Mouse (Mus musculus) stomach, embryonic 16.5 days (tissue): ENCODE measurements around the gene Sgip1. TPM values are rescaled to one million over a fixed set of nuclear protein-coding genes. Genes with fewer than 3 reads are reported as not detected.

Experiments
- ATAC-seq: fragments of 200-750 bp; cut with Nextera tagmentation; 2 replicates; pipeline ENCODE4 v1.8.0; 2017; ENCODE audit warnings: moderate number of reproducible peaks, moderate TSS enrichment; ENCODE audit not compliant: insufficient read depth, low FRiP score
- H3K27ac ChIP-seq: fragments of 300-500 bp; sonication (generic); 2 replicates; pipeline ENCODE4 v1.5.1; 2014; ENCODE audit warnings: low read length
- H3K27me3 ChIP-seq: fragments of 300-500 bp; sonication (generic); 2 replicates; pipeline ENCODE4 v1.6.1; 2014; ENCODE audit warnings: low read length, control low read depth, mixed read lengths; ENCODE audit not compliant: control insufficient read depth, insufficient read depth
- H3K36me3 ChIP-seq: fragments of 300-500 bp; sonication (generic); 2 replicates; pipeline ENCODE4 v1.6.1; 2014; ENCODE audit warnings: low read length; ENCODE audit not compliant: control insufficient read depth, insufficient read depth
- H3K4me1 ChIP-seq: fragments of 300-500 bp; sonication (generic); 2 replicates; pipeline ENCODE4 v1.6.1; 2014; ENCODE audit warnings: low read length, control low read depth, mixed read lengths; ENCODE audit not compliant: control insufficient read depth, insufficient read depth
- H3K4me2 ChIP-seq: fragments of 300-500 bp; sonication (generic); 2 replicates; pipeline ENCODE4 v1.6.1; 2014; ENCODE audit warnings: low read depth, low read length, mixed read lengths
- H3K4me3 ChIP-seq: fragments of 300-500 bp; sonication (generic); replicated peaks from 2 replicates; pipeline ENCODE4 v1.5.1; 2014; ENCODE audit warnings: mild to moderate bottlenecking, low read length
- H3K9ac ChIP-seq: fragments of 300-500 bp; sonication (generic); 2 replicates; pipeline ENCODE4 v1.6.1; 2014; ENCODE audit warnings: low read length
- H3K9me3 ChIP-seq: fragments of 300-500 bp; sonication (generic); replicated peaks from 2 replicates; pipeline ENCODE4 v1.6.1; 2016; ENCODE audit warnings: low read length, control low read depth; ENCODE audit not compliant: control insufficient read depth
- WGBS: fragments of 180-500 bp; shearing (Covaris S2); extraction: QIAGEN DNeasy Blood & Tissue Kit; methylation state at CpG from one replicate; pipeline ENCODE4 v1.1.7; 2014; 5-methylcytosine and 5-hydroxymethylcytosine counted together
- polyA plus RNA-seq: library from polyadenylated mRNA; unstranded; fragments of >200 nt; fragmentation: Nextera tagmentation; extraction: Ambion mirVana; gene quantifications from 2 replicates; pipeline ENCODE4 v1.2.1, GENCODE M21; 2015

The Sgip1 gene
- polyA plus RNA-seq, 1 experiment from 2014 or later: 7.9 TPM

DNA sequence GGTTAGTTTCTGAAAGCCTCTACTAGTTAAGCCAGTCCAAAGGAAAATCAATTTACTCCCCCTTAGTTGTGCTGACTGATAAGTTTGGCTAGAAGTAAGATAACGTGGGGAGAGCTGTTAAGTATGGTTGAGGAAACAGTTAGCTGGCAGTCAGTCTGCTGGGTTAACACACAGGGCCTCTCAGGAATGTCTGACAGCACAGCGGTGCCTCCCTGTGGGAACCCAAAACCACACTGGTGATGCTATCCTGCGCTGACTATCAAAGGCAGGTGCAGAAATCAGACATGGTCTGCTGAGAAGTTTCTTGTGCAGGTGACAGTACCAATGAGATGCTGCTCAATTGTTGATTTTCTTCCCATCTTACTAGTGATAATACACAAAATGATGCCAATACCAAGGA is 223.1 kb downstream of the Sgip1 start:
- Histone ChIP-seq H3K4me3 (no peak overlapping the region), H3K9ac (no peak overlapping the region), H3K4me2 (no peak overlapping the region), H3K27me3 (no peaks in the 10 kb centered on the region), H3K36me3 (no peaks in the 10 kb centered on the region), H3K9me3 (no peaks in the 10 kb centered on the region), H3K27ac (no peak overlapping the region), H3K4me1 (no peaks in the 10 kb centered on the region)
- no peak for ATAC-seq
- 61% methylated on average over 3 of the region's 3 CpGs for WGBS

DNA sequence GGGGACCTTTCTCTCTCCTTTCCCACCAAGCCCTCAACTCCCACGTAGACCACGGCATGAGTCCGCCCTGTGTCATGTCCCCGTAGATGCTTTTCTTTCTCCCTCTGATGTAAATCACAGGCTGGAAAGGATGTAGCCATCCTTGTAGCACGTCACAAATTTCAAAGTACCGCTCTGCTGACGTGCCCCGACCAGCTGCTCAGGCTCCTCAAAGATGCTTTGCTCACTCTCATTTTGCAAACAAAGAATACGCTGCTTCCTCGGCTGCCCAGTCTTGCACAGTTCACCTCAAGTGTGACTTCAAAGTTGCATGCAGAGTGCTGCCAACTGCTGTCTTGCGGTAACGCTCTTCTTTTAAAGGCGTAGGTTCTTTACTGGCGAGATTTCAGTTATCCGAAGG is 226.7 kb downstream of the Sgip1 start:
- H3K27ac ChIP-seq: no peak overlapping the region
- WGBS: 84% methylated on average over 15 of the region's 15 CpGs
- no peaks in the 10 kb centered on the region for H3K27me3 ChIP-seq

DNA sequence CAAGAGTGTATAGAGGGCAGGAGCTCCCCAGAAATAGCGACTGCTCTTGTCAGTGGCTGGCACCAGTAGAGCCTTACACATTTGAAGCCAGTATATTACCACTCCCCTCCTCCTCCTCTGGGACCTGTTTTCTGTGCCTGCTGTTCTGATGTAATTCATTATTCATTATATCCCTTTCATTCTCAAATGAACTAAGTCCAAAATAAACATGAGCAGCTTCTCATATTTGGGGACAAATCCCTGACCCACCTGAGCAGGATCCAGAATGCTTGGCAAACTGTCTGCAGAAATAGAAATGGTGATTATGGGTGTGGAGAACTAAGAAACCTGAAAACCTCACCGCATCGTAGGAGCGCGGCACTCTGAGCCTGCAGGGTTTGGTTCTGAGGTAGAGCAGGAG is 228.5 kb downstream of the Sgip1 start:
- 85% methylated on average over 5 of the region's 5 CpGs for WGBS
- Histone ChIP-seq H3K9ac (no peak overlapping the region), H3K4me1 (no peaks in the 10 kb centered on the region), H3K4me3 (no peak overlapping the region), H3K27ac (no peak overlapping the region), H3K4me2 (no peak overlapping the region), H3K27me3 (no peaks in the 10 kb centered on the region), H3K36me3 (no peaks in the 10 kb centered on the region), H3K9me3 (no peaks in the 10 kb centered on the region)
- no peak for ATAC-seq

More for the DNA sequence above, 226.7 kb downstream of the Sgip1 start:
- no peak overlapping the region for H3K9ac ChIP-seq
- ATAC-seq: no peak
- H3K4me1 ChIP-seq: no peaks in the 10 kb centered on the region
- H3K4me3 ChIP-seq: no peak overlapping the region
- no peak overlapping the region for H3K4me2 ChIP-seq
- no peaks in the 10 kb centered on the region for H3K36me3 ChIP-seq
- H3K9me3 ChIP-seq: no peaks in the 10 kb centered on the region

DNA sequence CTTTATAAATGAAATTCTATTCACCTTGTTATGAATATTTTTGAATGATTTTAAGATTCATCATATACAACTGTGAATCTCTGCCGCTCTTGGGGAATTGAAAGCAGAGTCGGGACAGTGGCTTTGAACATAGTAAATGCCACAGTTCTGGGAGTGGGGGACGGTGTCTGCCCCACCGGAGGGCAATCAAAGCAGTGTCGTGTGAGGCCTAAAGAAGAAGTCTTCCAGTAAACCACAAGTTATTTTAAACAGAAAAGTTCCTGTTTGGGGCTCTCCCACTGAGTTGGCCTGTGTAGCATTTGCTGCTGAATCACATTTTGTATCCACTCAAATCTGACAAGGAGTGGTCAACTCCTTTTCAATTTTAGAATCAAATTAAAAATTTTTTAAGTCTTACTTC is 230.1 kb downstream of the Sgip1 start:
- Histone ChIP-seq H3K9ac (no peak overlapping the region), H3K9me3 (no peaks in the 10 kb centered on the region), H3K27ac (no peak overlapping the region), H3K4me3 (no peak overlapping the region), H3K27me3 (no peaks in the 10 kb centered on the region), H3K4me1 (no peaks in the 10 kb centered on the region), H3K36me3 (no peaks in the 10 kb centered on the region), H3K4me2 (no peak overlapping the region)
- ATAC-seq: no peak
- 80% methylated on average over 5 of the region's 5 CpGs for WGBS

DNA sequence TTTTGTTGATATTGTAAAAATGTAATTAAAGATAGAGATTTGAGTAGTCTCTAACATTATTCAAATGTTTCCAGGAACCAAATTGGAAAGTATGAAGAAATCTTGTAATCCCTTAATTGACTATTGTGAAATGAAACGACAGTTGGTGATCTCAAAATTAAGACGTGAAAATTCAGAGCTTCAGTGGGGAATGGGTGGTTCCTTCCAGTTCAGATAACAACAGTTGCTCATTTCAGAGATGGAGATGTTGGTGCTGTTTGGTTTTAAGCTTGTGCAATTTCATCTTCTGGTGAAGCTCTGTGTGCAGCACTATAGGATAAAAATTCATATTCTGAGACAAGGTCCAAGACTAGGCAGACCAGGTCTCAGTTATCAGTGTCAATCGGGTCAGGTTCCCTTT is 231.0 kb downstream of the Sgip1 start:
- Histone ChIP-seq H3K4me2 (no peak overlapping the region), H3K9me3 (no peaks in the 10 kb centered on the region), H3K27ac (no peak overlapping the region), H3K9ac (no peak overlapping the region), H3K27me3 (no peaks in the 10 kb centered on the region; the same call in 1 of the 2 replicates), H3K36me3 (no peaks in the 10 kb centered on the region), H3K4me1 (no peaks in the 10 kb centered on the region), H3K4me3 (no peak overlapping the region)
- 71% methylated on average over 3 of the region's 3 CpGs for WGBS
- ATAC-seq: no peak

DNA sequence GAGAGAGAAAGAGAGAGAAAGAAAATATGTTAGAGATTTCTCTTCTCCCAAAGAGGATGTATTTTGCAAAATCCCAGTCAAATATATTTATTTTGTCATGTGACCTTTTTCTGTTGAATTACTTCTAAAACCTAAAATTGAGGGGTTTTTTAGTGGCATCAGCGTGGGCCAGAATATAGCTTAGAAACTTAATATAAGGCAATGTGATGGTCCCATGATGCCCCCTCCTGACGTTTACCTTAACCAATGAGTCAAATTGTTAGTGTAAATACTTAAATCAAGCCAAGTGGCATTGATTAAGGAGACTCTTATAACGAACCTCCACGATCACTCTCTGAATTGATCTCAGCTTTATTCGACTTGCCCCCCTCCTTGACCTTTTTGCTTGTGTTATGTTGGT is 233.1 kb downstream of the Sgip1 start:
- whole genome bisulfite sequencing: 58% methylated on average over 5 of the region's 5 CpGs

DNA sequence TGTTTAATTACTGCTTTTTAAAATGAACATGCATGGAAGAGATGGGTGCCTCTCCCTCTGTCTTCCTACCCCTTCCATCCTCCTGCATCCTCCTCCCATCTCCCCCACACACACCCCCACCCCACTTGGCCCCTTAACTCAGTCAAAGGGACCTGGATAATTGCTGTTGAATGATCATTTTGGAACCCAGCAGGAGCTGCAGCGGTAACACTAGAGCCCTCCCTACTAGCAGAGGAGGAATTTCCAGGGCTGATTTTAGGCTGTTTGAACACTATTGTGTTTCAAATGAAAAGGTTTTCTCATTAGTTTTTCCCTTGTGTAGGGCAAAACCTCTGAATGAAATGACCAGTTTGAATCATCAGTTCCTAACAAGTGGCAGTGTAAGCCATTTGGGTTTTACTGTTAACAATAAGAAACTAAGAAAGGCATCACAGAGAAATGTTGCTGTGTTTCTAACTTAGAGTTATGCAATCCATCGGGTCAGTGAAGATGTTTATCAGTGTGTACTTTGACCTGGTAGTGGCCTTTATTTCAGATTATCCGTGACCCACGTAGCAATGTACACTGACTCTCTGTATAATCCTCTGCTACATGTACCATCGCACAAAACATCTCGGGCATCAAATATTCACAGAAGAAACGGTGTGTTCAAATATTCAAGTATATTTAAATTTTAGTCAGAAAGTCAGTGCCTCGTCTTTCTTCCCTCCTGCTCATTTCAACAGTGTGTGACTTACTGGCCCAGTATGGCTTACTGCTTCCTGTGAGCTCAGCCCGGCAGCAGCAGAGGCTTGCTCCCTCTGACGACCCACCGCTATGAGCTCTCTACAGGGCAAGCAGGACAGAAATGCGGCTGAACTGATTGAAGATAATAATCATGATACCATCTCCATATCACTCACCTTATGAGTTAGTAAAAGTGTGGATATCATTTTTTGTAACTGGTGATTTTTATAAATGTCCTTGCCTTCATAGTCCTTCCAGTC is 235.5 kb downstream of the Sgip1 start:
- Histone ChIP-seq H3K27me3 (peaks cover 7% of the 10 kb centered on the region), H3K9ac (no peak overlapping the region), H3K4me3 (no peak overlapping the region), H3K4me1 (peaks cover 6% of the 10 kb centered on the region; the same call in 1 of the 2 replicates), H3K4me2 (no peak overlapping the region), H3K27ac (no peak overlapping the region), H3K9me3 (no peaks in the 10 kb centered on the region; the same call in 1 of the 2 replicates), H3K36me3 (no peaks in the 10 kb centered on the region)
- WGBS: 54% methylated on average over 12 of the region's 12 CpGs
- ATAC-seq: no peak

More for the DNA sequence above, 233.1 kb downstream of the Sgip1 start:
- Histone ChIP-seq H3K36me3 (no peaks in the 10 kb centered on the region), H3K9ac (no peak overlapping the region), H3K4me3 (no peak overlapping the region), H3K4me2 (no peak overlapping the region), H3K27me3 (peaks cover 3% of the 10 kb centered on the region; the same call in 1 of the 2 replicates), H3K4me1 (peaks cover 6% of the 10 kb centered on the region; the same call in 1 of the 2 replicates), H3K27ac (no peak overlapping the region), H3K9me3 (no peaks in the 10 kb centered on the region)
- no peak for ATAC-seq

DNA sequence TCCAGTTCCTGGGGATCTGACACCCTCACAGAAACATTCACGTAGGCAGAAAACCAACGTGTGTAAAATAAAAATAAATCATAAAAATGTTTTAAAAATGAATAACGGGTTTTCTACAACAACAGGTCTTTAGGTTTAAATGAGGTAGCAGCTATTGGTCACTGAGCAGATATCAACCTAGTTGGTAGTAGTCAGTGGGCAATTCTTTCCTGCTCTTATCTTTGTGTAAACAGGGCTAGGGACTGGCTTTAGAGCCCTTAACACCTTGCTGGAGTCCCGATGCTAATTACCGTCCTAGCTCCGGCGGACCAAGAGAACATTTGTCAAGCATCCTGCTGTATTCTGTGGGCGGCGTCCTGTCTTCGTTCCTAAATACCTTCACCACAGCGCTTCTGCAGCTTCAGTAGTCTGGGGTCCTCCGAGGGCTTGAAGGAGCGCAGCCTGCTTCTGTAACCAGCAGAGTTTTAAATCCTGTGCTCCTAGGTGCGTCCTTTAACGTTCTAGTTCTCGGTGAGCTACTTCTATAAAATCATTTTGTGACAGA is 236.8 kb downstream of the Sgip1 start:
- Histone ChIP-seq H3K4me3 (peak overlapping the region; percentile 3; the same call in 1 of the 2 replicates), H3K9me3 (no peaks in the 10 kb centered on the region; the same call in 1 of the 2 replicates), H3K27me3 (peaks cover 7% of the 10 kb centered on the region), H3K9ac (no peak overlapping the region), H3K4me2 (peak overlapping the region; percentile 51), H3K27ac (no peak overlapping the region), H3K36me3 (no peaks in the 10 kb centered on the region), H3K4me1 (peaks cover 6% of the 10 kb centered on the region; the same call in 1 of the 2 replicates)
- no peak for ATAC-seq
- WGBS: 10% methylated on average over 16 of the region's 16 CpGs

DNA sequence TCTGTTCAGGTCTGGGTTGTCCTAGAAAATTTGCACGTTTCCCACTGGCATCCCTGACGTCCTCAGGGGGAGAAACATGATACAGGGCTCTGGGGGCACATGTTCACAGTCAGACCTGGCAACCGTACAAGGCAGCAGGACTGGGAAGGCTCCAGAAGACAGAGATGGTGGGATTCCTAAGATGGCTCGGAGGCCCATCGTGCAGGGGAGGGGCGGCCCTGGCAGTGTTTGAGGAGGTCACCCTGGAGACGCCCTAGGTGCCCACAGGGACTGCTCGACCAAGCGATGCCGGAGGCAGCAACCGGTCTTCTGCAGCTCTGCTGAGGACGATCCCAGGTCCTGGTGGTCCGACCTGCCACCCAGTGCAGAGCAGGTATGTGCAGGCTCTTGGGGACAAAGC is 237.3 kb downstream of the Sgip1 start, which contains the start of gene Tctex1d1:
Gene Tctex1d1 (plus strand): TSS at position 167 of the 400 bp plus-strand sequence.
- peaks cover 7% of the 10 kb centered on the region for H3K27me3 ChIP-seq
- 0% methylated on average over 13 of the region's 13 CpGs for WGBS

More for the DNA sequence above, 237.3 kb downstream of the Sgip1 start, which contains the start of gene Tctex1d1:
- H3K4me1 ChIP-seq: peaks cover 6% of the 10 kb centered on the region; the same call in 1 of the 2 replicates
- H3K27ac ChIP-seq: no peak within 1 kb of the TSS
- H3K9ac ChIP-seq: no peak within 1 kb of the TSS; the same call in 1 of the 2 replicates
- no peak for ATAC-seq
- no peaks in the 10 kb centered on the region for H3K36me3 ChIP-seq
- peak within 1 kb of the TSS; percentile 24 for H3K4me3 ChIP-seq
- no peaks in the 10 kb centered on the region; the same call in 1 of the 2 replicates for H3K9me3 ChIP-seq
- H3K4me2 ChIP-seq: peak within 1 kb of the TSS; percentile 51
